Mouse (Mus musculus): ENCODE measurements at regions not wholly inside any gene's neighbourhood (a gene's known extent, or its start where the extent isn't known, plus 50 kb on each side); places are given as distances from the start of the nearest gene placed in this dataset.
A peak's percentile ranks its signal among the peaks of the same experiment; 100 is the strongest.

DNA sequence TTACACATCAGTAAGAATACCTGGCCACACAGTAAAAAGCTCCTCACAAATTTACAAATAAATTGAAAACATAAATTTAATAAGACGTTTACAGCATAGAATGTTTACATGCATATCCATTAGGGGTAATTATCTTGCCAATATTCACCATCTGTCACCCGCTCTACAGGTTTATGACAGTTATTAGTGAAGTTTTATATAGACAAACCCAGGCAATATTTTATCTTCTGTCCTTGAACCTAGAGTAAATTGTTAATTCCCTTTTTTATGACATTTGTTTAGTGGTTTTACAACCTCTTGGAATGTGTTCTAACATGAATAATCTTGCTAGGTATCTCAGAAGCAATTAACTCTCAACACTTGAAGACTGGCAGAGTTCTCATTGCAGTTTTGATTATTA is 6458.7 kb downstream of the 9330182O14Rik start:
- ATAC-seq (ENCODE audit: low FRiP score, low read depth) (no peak), DNase-seq (ENCODE audit: low spot score) (no peak)
- 34% methylated on average over 2 of the region's 2 CpGs for WGBS
- Histone ChIP-seq H3K9me3 (ENCODE audit: control insufficient read depth, low read length) (no peaks in the 10 kb centered on the region), H3K4me2 (replicated peaks; ENCODE audit: low read depth, low read length, severe bottlenecking) (no peak overlapping the region), H3K27ac (replicated peaks; ENCODE audit: low read depth, low read length) (no peak overlapping the region), H3K9ac (ENCODE audit: low read depth, low read length, severe bottlenecking) (no peak overlapping the region), H3K4me3 (replicated peaks; ENCODE audit: low read length) (no peak overlapping the region), H3K27me3 (ENCODE audit: control insufficient read depth, insufficient read depth, low read length) (no peaks in the 10 kb centered on the region), H3K4me1 (ENCODE audit: control insufficient read depth, insufficient read depth, low read length) (no peaks in the 10 kb centered on the region), H3K36me3 (ENCODE audit: control insufficient read depth, insufficient read depth, low read length) (no peaks in the 10 kb centered on the region)
- TF ChIP-seq POLR2A (IDR thresholded peaks at IDR 0.05; ENCODE audit: borderline replicate concordance, extremely low read depth, insufficient read depth, insufficient read length): no peak

DNA sequence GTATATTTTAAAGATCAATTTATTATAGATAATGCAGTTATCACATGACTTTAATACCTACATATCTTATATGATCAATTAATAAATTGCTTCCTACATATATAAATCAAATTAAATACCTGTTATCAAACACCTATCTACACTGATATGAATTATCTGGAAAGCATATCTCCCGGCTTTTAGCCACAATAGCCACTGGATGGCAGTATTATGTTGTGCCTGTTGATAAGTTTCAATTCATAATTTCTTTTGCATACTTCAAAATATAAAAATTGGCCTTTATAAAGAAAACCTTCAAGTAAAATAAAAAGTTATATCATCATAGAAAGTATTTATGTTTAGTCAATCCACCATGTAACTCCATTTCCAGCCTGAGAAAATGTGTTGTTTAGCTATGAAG is 6464.2 kb downstream of the 9330182O14Rik start:
- H3K9ac ChIP-seq (ENCODE audit: low read depth, low read length, severe bottlenecking): no peak overlapping the region
- no peaks in the 10 kb centered on the region for H3K27me3 ChIP-seq (ENCODE audit: control insufficient read depth, insufficient read depth, low read length)
- no peak overlapping the region for H3K4me3 ChIP-seq (replicated peaks; ENCODE audit: low read length)
- ATAC-seq (ENCODE audit: low FRiP score, low read depth): no peak
- peak; percentile 33 for DNase-seq (ENCODE audit: low spot score)
- no peak overlapping the region for H3K4me2 ChIP-seq (replicated peaks; ENCODE audit: low read depth, low read length, severe bottlenecking)
- no peak overlapping the region for H3K27ac ChIP-seq (replicated peaks; ENCODE audit: low read depth, low read length)
- H3K9me3 ChIP-seq (ENCODE audit: control insufficient read depth, low read length): no peaks in the 10 kb centered on the region
- TF ChIP-seq POLR2A (IDR thresholded peaks at IDR 0.05; ENCODE audit: borderline replicate concordance, extremely low read depth, insufficient read depth, insufficient read length): no peak
- no peaks in the 10 kb centered on the region for H3K4me1 ChIP-seq (ENCODE audit: control insufficient read depth, insufficient read depth, low read length)
- no peaks in the 10 kb centered on the region for H3K36me3 ChIP-seq (ENCODE audit: control insufficient read depth, insufficient read depth, low read length)
- 76% methylated on average over 1 of the region's 1 CpGs for WGBS

- no peak overlapping the region for H3K4me3 ChIP-seq (replicated peaks; ENCODE audit: low read length)
- H3K27me3 ChIP-seq (ENCODE audit: control insufficient read depth, insufficient read depth, low read length): no peaks in the 10 kb centered on the region
- WGBS: 85% methylated on average over 4 of the region's 4 CpGs
- H3K36me3 ChIP-seq (ENCODE audit: control insufficient read depth, insufficient read depth, low read length): no peaks in the 10 kb centered on the region
- no peak overlapping the region for H3K4me2 ChIP-seq (replicated peaks; ENCODE audit: low read depth, low read length, severe bottlenecking)
- no peaks in the 10 kb centered on the region for H3K9me3 ChIP-seq (ENCODE audit: control insufficient read depth, low read length)
- H3K27ac ChIP-seq (replicated peaks; ENCODE audit: low read depth, low read length): no peak overlapping the region
- DNase-seq (ENCODE audit: low spot score) (no peak), ATAC-seq (ENCODE audit: low FRiP score, low read depth) (no peak)
- no peaks in the 10 kb centered on the region for H3K4me1 ChIP-seq (ENCODE audit: control insufficient read depth, insufficient read depth, low read length)
- no peak for TF ChIP-seq POLR2A (IDR thresholded peaks at IDR 0.05; ENCODE audit: borderline replicate concordance, extremely low read depth, insufficient read depth, insufficient read length)
- no peak overlapping the region for H3K9ac ChIP-seq (ENCODE audit: low read depth, low read length, severe bottlenecking)
Observed at GRCm38 (mm10) chr15:46623431-46624029, 6489.4 kb downstream of the 9330182O14Rik start.

- ATAC-seq (ENCODE audit: low FRiP score, low read depth) (no peak), DNase-seq (ENCODE audit: low spot score) (no peak)
- H3K9me3 ChIP-seq (ENCODE audit: control insufficient read depth, low read length): no peaks in the 10 kb centered on the region
- H3K4me1 ChIP-seq (ENCODE audit: control insufficient read depth, insufficient read depth, low read length): no peaks in the 10 kb centered on the region
- no peak for TF ChIP-seq POLR2A (IDR thresholded peaks at IDR 0.05; ENCODE audit: borderline replicate concordance, extremely low read depth, insufficient read depth, insufficient read length)
- no peak overlapping the region for H3K27ac ChIP-seq (replicated peaks; ENCODE audit: low read depth, low read length)
- no peaks in the 10 kb centered on the region for H3K36me3 ChIP-seq (ENCODE audit: control insufficient read depth, insufficient read depth, low read length)
- no peak overlapping the region for H3K4me3 ChIP-seq (replicated peaks; ENCODE audit: low read length)
- 90% methylated on average over 4 of the region's 4 CpGs for WGBS
- H3K4me2 ChIP-seq (replicated peaks; ENCODE audit: low read depth, low read length, severe bottlenecking): no peak overlapping the region
- no peak overlapping the region for H3K9ac ChIP-seq (ENCODE audit: low read depth, low read length, severe bottlenecking)
- H3K27me3 ChIP-seq (ENCODE audit: control insufficient read depth, insufficient read depth, low read length): no peaks in the 10 kb centered on the region
Observed at GRCm38 (mm10) chr15:46625001-46625632, 6491.0 kb downstream of the 9330182O14Rik start.
